ENCODE assay signal across 9 mouse cellular contexts in genomic region chr5:30104339-30104738, GRCm38 (mm10). TPM values are rescaled to one million over a fixed set of nuclear protein-coding genes. Genes with fewer than 3 reads are reported as not detected.
DNase-seq lines count a peak whose midpoint lies in the region; ATAC-seq and TF ChIP-seq lines count a peak whose summit lies in the region.
"Had no signal": no experiment of that assay in that cellular context is flagged by ENCODE, and none has a peak within 500 bp of the region (broad histone marks: within the 10 kb centered on the region; RNA-seq: fewer than 3 reads in every experiment).

No protein-coding gene starts in this region.

- no peaks in the 10 kb centered on the region for H3K4me1 ChIP-seq in cerebellum, adult 2 months (ENCODE audit: control insufficient read depth, insufficient read depth, low read length)
- H3K4me1 ChIP-seq in cortical plate, adult 2 months (ENCODE audit: control insufficient read depth, insufficient read depth, low read length), result no peaks in the 10 kb centered on the region
- H3K4me1 ChIP-seq in heart, postnatal 0 days (ENCODE audit: control insufficient read depth, insufficient read depth), result peaks cover 9% of the 10 kb centered on the region
- peaks cover 5% of the 10 kb centered on the region for H3K4me1 ChIP-seq in stomach, postnatal 0 days (replicated peaks; ENCODE audit: control insufficient read depth, insufficient read depth)

- no peak for ATAC-seq in cerebellum, adult (ENCODE audit: insufficient number of reproducible peaks, low FRiP score, low TSS enrichment)
- no peak for ATAC-seq in heart, postnatal 0 days (ENCODE audit: insufficient read depth, low read depth)
- ATAC-seq in megakaryocyte progenitor cell, adult 5-6 weeks (replicated peaks; ENCODE audit: poor library complexity), result peak; percentile 68
- ATAC-seq in stomach, postnatal 0 days (ENCODE audit: low FRiP score, low TSS enrichment), result no peak

- H3K9ac ChIP-seq in heart, postnatal 0 days (replicated peaks; ENCODE audit: low read depth, low read length), result no peak overlapping the region
- no peak overlapping the region for H3K9ac ChIP-seq in stomach, postnatal 0 days (ENCODE audit: low read length)

- no peaks in the 10 kb centered on the region for H3K36me3 ChIP-seq in heart, postnatal 0 days (replicated peaks; ENCODE audit: control insufficient read depth, insufficient read depth, low read length)
- no peaks in the 10 kb centered on the region for H3K36me3 ChIP-seq in stomach, postnatal 0 days (ENCODE audit: control insufficient read depth, insufficient read depth, low read length)

- TF ChIP-seq EP300 in heart, postnatal 0 days (IDR thresholded peaks at IDR 0.05; ENCODE audit: low read depth), result no peak
- no peak for TF ChIP-seq EP300 in stomach, postnatal 0 days (optimal IDR thresholded peaks at IDR 0.05)

- TF ChIP-seq CTCF in cerebellum, adult 2 months (IDR thresholded peaks at IDR 0.05; ENCODE audit: borderline replicate concordance, insufficient read depth, low read depth, low read length), result peak; percentile 66
- TF ChIP-seq CTCF in cortical plate, adult 2 months (IDR thresholded peaks at IDR 0.05; ENCODE audit: extremely low read depth, insufficient read depth, low read length), result peak; percentile 54
- TF ChIP-seq CTCF in heart, postnatal 0 days (IDR thresholded peaks at IDR 0.05; ENCODE audit: low read depth), result peak; percentile 50
- peak; percentile 75 for TF ChIP-seq CTCF in stomach, postnatal 0 days (IDR thresholded peaks at IDR 0.05; ENCODE audit: low read depth)

- peak; percentile 37 to 46 for DNase-seq in cerebellum, adult 2 months
- peak; percentile 26 for DNase-seq in CD4-positive helper T cell, adult 2 months (ENCODE audit: low read depth, low spot score)
- no peak for DNase-seq in heart, postnatal 0 days (ENCODE audit: low spot score)
- DNase-seq in kidney, postnatal 4 days, result peak; percentile 77 to 83
- no peak for DNase-seq in stomach, postnatal 0 days (ENCODE audit: low spot score)

- H3K4me2 ChIP-seq in heart, postnatal 0 days (ENCODE audit: low read depth, low read length), result peak overlapping the region; percentile 73; the same call in 1 of the 2 replicates
- peak overlapping the region; percentile 77 for H3K4me2 ChIP-seq in stomach, postnatal 0 days (replicated peaks; ENCODE audit: low read depth)

- TF ChIP-seq POLR2A in cerebellum, adult 2 months (IDR thresholded peaks at IDR 0.05; ENCODE audit: borderline replicate concordance, insufficient read depth, low read length), result no peak
- TF ChIP-seq POLR2A in cortical plate, adult 2 months (IDR thresholded peaks at IDR 0.05; ENCODE audit: extremely low read depth, insufficient read depth, low read length), result no peak

- H3K27me3 ChIP-seq in cerebellum, adult 2 months (ENCODE audit: control insufficient read depth, insufficient read depth, low read length), result peaks cover 7% of the 10 kb centered on the region; the same call in 1 of the 2 replicates
- peaks cover 50% of the 10 kb centered on the region for H3K27me3 ChIP-seq in heart, postnatal 0 days (ENCODE audit: control insufficient read depth, insufficient read depth, low read length)
- H3K27me3 ChIP-seq in stomach, postnatal 0 days (ENCODE audit: control insufficient read depth, insufficient read depth, low read length), result peaks cover 4% of the 10 kb centered on the region; the same call in 1 of the 2 replicates

- H3K4me3 ChIP-seq in cerebellum, adult 2 months (replicated peaks; ENCODE audit: insufficient read depth, low read depth, low read length), result no peak overlapping the region
- H3K4me3 ChIP-seq in cortical plate, adult 2 months (ENCODE audit: insufficient read depth, low read length), result peak overlapping the region; percentile 14; the same call in 1 of the 2 replicates
- H3K4me3 ChIP-seq in heart, postnatal 0 days (ENCODE audit: low read depth, low read length), result peak overlapping the region; percentile 48
- 0 out of 2 replicates have a peak overlapping the region, but pooled peaks have one; percentile 44 for H3K4me3 ChIP-seq in stomach, postnatal 0 days (ENCODE audit: low read depth, low read length)

- no peak overlapping the region for H3K27ac ChIP-seq in cerebellum, adult 2 months (ENCODE audit: insufficient read depth, low read length)
- no peak overlapping the region for H3K27ac ChIP-seq in cortical plate, adult 2 months (ENCODE audit: insufficient read depth, low read length)
- H3K27ac ChIP-seq in heart, postnatal 0 days (ENCODE audit: low read depth), result no peak overlapping the region
- H3K27ac ChIP-seq in stomach, postnatal 0 days (replicated peaks), result no peak overlapping the region

- 5% methylated on average over 12 of the region's 12 CpGs for WGBS in cerebellum, adult 2 months
- 5% methylated on average over 12 of the region's 12 CpGs for WGBS in heart, postnatal 0 days
- 6% methylated on average over 12 of the region's 12 CpGs for WGBS in stomach, postnatal 0 days

- no peaks in the 10 kb centered on the region for H3K9me3 ChIP-seq in heart, postnatal 0 days (replicated peaks; ENCODE audit: control insufficient read depth, low read length)
- no peaks in the 10 kb centered on the region for H3K9me3 ChIP-seq in stomach, postnatal 0 days (ENCODE audit: control insufficient read depth, low read length)

RNA-seq across cellular contexts. Expression of gene Garem2, which starts 0.6 kb away (rescaled TPM):
- 23.7 and 25.6 TPM in 2 replicates for polyA plus RNA-seq in cerebellum, adult 2 months (2012; rRNA removed)
- 14.0 and 14.6 TPM in 2 replicates for polyA plus RNA-seq in cortical plate, adult 2 months (2012; rRNA removed)
- 0.70 TPM in 1 of 2 replicates, not detected in the other for total RNA-seq in heart, postnatal 0 days (2014; rRNA removed; ENCODE audit: low replicate concordance)
- 0.12 and 0.14 TPM in 2 replicates for polyA plus RNA-seq in heart, postnatal 0 days (2015; fragmentation: Nextera tagmentation; extraction: Ambion mirVana)
- total RNA-seq in megakaryocyte progenitor cell, adult 5-6 weeks (2015), result 0.07 TPM in 1 of 2 replicates, not detected in the other
- total RNA-seq in megakaryocyte progenitor cell, adult 5-6 weeks (2017), result not detected in 2 replicates
- 0.10 and 0.12 TPM in 2 replicates for polyA plus RNA-seq in stomach, postnatal 0 days (2015; fragmentation: Nextera tagmentation; extraction: Ambion mirVana)

RNA-seq across cellular contexts. Expression of gene 3110082J24Rik, which starts 1.5 kb away (rescaled TPM):
- 7.0 and 7.6 TPM in 2 replicates for polyA plus RNA-seq in cerebellum, adult 2 months (2012; rRNA removed)
- polyA plus RNA-seq in cortical plate, adult 2 months (2012; rRNA removed), result 3.8 and 4.6 TPM in 2 replicates
- total RNA-seq in heart, postnatal 0 days (2014; rRNA removed; ENCODE audit: low replicate concordance), result not detected in 2 replicates
- polyA plus RNA-seq in heart, postnatal 0 days (2015; fragmentation: Nextera tagmentation; extraction: Ambion mirVana), result not detected in 2 replicates
- total RNA-seq in megakaryocyte progenitor cell, adult 5-6 weeks (2015), result not detected in 2 replicates
- total RNA-seq in megakaryocyte progenitor cell, adult 5-6 weeks (2017), result not detected in 2 replicates
- polyA plus RNA-seq in stomach, postnatal 0 days (2015; fragmentation: Nextera tagmentation; extraction: Ambion mirVana), result not detected in 2 replicates
- total RNA-seq: heart, postnatal 36 days had no signal

RNA-seq across cellular contexts. Expression of gene Tyms, which starts 30.9 kb away (rescaled TPM):
- polyA plus RNA-seq in cerebellum, adult 2 months (2012; rRNA removed), result 3.5 and 4.5 TPM in 2 replicates
- 3.3 and 4.0 TPM in 2 replicates for polyA plus RNA-seq in cortical plate, adult 2 months (2012; rRNA removed)
- 14.7 and 27.6 TPM in 2 replicates for total RNA-seq in heart, postnatal 0 days (2014; rRNA removed; ENCODE audit: low replicate concordance)
- polyA plus RNA-seq in heart, postnatal 0 days (2015; fragmentation: Nextera tagmentation; extraction: Ambion mirVana), result 48.1 and 50.0 TPM in 2 replicates
- 196 and 209 TPM in 2 replicates for total RNA-seq in megakaryocyte progenitor cell, adult 5-6 weeks (2015)
- total RNA-seq in megakaryocyte progenitor cell, adult 5-6 weeks (2017), result 150 and 174 TPM in 2 replicates
- 82.1 and 84.8 TPM in 2 replicates for polyA plus RNA-seq in stomach, postnatal 0 days (2015; fragmentation: Nextera tagmentation; extraction: Ambion mirVana)

RNA-seq across cellular contexts. Expression of gene Hadha, which starts 50.6 kb away (rescaled TPM):
- polyA plus RNA-seq in cerebellum, adult 2 months (2012; rRNA removed), result 88.2 and 89.6 TPM in 2 replicates
- polyA plus RNA-seq in cortical plate, adult 2 months (2012; rRNA removed), result 64.9 and 67.7 TPM in 2 replicates
- total RNA-seq in heart, postnatal 0 days (2014; rRNA removed; ENCODE audit: low replicate concordance), result 368 and 497 TPM in 2 replicates
- polyA plus RNA-seq in heart, postnatal 0 days (2015; fragmentation: Nextera tagmentation; extraction: Ambion mirVana), result 722 and 748 TPM in 2 replicates
- total RNA-seq in megakaryocyte progenitor cell, adult 5-6 weeks (2015), result 49.5 and 54.4 TPM in 2 replicates
- total RNA-seq in megakaryocyte progenitor cell, adult 5-6 weeks (2017), result 133 and 148 TPM in 2 replicates
- 201 and 213 TPM in 2 replicates for polyA plus RNA-seq in stomach, postnatal 0 days (2015; fragmentation: Nextera tagmentation; extraction: Ambion mirVana)

RNA-seq across cellular contexts. Expression of gene Hadhb, which starts 50.7 kb away (rescaled TPM):
- polyA plus RNA-seq in cerebellum, adult 2 months (2012; rRNA removed), result 129 and 148 TPM in 2 replicates
- polyA plus RNA-seq in cortical plate, adult 2 months (2012; rRNA removed), result 88.0 and 94.8 TPM in 2 replicates
- total RNA-seq in heart, postnatal 0 days (2014; rRNA removed; ENCODE audit: low replicate concordance), result 669 and 1,098 TPM in 2 replicates
- 1,207 and 1,270 TPM in 2 replicates for polyA plus RNA-seq in heart, postnatal 0 days (2015; fragmentation: Nextera tagmentation; extraction: Ambion mirVana)
- 61.8 and 69.7 TPM in 2 replicates for total RNA-seq in megakaryocyte progenitor cell, adult 5-6 weeks (2015)
- 65.1 and 82.6 TPM in 2 replicates for total RNA-seq in megakaryocyte progenitor cell, adult 5-6 weeks (2017)
- 323 and 350 TPM in 2 replicates for polyA plus RNA-seq in stomach, postnatal 0 days (2015; fragmentation: Nextera tagmentation; extraction: Ambion mirVana)

Comparison
In these comparisons a context has a peak if more than half of its experiments do, and no peak if none do; other contexts are left out.
1. DNase-seq: peak in cerebellum, adult 2 months (2 of 2), CD4-positive helper T cell, adult 2 months (single experiment) and kidney, postnatal 4 days (2 of 2); none in heart, postnatal 0 days (single experiment) and stomach, postnatal 0 days (single experiment).
2. RNA of gene Garem2, which starts 0.6 kb away (polyA plus RNA-seq): 23.7 to 25.6 TPM in cerebellum, adult 2 months and 14.0 to 14.6 TPM in cortical plate, adult 2 months; 0.12 to 0.14 TPM in heart, postnatal 0 days and 0.10 to 0.12 TPM in stomach, postnatal 0 days; every median in the first group is over 10 times any median in the second.
3. Peak in every context shown above with its lines, with median percentiles within 50 percentile points of each other: CTCF ChIP-seq.